Mouse (Mus musculus) kidney, postnatal 14 days (tissue): Measurements from ENCODE around the gene Rab7.
"Not testable (repeated sequence)": the region's sequence is repeated elsewhere in the genome, so short reads cannot be mapped to it uniquely, and the experiment has no call there.

ENCODE experiments used
- DNase-seq: peaks from one replicate; pipeline ENCODE4 v3.0.0; 2022; ENCODE audit warnings: mixed read lengths

Gene Rab7

GRCm38 (mm10) chr6:87996606-87997005 is 48.5 kb downstream of the Rab7 start:
- no peak for DNase-seq

GRCm38 (mm10) chr6:87995519-87995918 is 49.6 kb downstream of the Rab7 start:
- peak; percentile 30 for DNase-seq

DNA sequence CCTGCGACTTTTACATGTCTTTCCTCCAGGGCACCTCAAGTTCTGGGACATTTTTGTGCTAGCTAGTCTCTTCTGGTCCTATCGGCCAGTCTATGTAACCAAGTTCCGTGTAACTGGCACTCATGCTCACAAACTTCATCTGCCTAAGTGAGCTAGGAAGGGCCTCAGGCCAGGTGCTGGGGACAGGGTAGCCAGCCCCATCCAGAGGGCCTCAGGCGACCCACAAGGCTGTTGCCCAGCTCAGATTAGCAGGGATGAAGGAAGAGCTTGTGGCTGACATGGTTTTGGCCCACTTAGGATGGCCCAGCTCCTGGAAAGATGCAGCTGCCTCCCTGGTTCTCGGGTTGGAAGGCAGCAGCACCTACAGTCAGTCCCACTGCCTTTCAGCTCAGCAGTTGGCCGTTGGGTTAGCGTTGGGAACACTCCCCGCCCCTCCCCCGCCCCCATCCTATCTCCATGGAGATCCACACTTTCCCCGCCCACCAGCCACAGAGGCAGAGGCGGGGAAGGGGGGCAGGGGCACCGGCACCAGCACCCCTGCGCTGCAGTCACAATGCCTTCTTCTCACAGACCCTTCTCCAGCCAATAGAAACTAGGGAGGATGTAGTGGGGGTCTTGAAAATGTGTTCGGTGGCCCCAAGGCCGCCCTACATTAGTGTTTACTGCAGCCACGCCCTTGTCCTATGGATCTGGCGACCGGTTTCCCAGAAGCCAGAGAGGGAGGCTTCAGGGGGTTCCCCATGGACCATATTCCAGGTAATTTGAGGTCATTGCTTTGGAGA is 51.1 kb downstream of the Rab7 start:
- DNase-seq = peak; percentile 42

- DNase-seq = peak; percentile 83
Measured at GRCm38 (mm10) chr6:87992733-87993132, 52.3 kb downstream of the Rab7 start.

GRCm38 (mm10) chr6:87991886-87992285 is 53.2 kb downstream of the Rab7 start:
- DNase-seq = no peak

DNA sequence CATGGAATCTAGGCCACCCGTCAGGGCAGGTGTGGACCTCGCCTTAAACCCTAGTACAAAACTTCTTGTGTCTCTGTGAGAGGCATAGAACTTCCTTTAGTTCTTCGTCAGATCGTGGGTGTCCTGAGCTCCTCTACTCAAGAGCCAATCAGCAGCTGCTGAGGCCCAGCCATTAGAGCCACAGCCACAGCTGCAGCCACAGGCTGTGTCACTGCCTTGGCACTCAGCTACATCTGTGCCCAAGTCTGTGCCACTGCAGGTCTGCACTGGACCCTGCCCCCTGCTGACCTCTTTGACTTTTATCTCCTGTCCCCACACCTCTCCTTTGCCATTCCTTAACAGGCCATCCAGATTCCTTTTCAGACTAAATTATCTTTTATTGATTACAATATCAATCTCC is 53.9 kb downstream of the Rab7 start:
- no peak for DNase-seq

- DNase-seq = no peak
Measured at GRCm38 (mm10) chr6:87982506-87982905, 62.6 kb downstream of the Rab7 start.

DNA sequence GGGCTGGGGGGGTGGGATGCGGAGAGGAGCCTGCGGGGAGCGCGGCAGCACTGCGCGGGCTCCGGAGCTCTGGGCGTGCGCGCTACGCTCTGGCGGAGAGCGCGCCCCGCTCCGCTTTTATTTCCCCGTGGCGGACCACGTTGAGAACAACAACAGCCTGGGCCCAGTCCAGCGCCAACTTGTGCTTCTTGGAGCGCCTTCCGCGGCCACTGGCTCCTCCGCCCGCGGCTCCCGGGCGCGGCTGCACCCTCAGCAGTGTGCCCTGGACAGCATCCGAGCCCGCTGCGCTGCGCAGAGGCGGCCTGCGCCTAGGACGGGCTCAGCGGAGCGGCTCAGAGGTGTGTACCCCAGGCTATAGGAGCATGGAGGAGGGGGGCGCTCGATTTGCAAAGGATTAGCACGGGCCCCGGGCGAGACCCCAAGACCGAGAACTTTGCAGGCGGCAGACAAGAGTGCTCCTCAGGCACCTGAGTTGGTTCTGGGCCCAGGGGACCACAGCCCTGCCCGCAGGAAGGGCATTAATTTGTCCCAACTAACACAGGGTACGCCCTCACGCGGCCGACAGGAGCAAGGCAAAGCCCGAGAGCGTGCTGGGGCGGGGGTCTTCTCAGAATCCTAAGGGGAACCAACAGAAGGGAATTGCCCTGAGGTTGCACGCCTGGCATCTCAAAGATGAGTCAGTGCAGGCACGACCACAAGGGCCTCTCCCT is 63.4 kb downstream of the Rab7 start, which contains the start of gene H1fx:
H1fx (minus strand) TSS at position 91 of the 710 bp plus-strand sequence.
- DNase-seq = peak; percentile 82

- peak; percentile 43 for DNase-seq
Measured at GRCm38 (mm10) chr6:87981030-87981485, 64.0 kb downstream of the Rab7 start.

DNA sequence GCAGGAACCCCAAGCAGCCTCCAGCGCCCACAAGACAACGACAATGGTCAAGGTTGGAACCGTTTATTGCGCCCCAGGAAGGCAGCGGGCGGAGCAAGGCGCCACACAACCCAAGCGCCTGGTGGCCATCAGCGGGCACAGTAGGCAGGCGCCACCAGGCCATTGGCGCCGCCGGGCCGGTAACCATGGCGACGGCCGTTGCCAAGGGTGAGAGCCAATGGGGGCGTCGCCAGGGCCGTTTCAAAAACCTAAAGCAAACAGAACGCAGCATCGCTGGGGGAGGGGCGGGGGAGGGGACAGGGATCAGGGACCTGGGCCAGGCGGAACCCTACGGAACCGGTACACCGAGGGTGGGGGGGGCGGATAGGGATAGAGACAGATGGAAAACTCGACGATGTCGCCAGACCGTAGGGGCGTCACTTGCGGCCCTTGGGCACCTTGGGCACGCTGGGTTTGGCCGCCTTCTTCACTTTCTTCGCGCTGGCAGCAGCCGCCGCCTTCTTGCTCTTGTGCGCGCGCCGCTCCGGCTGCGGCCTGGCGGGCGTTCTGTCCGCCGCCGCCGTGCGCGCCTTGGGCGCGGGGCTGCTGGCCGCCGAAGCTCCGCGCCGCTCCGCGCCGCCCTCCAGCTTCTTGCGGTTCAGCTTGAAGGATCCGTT is 64.6 kb downstream of the Rab7 start:
- DNase-seq = peak; percentile 83

- no peak for DNase-seq
Measured at GRCm38 (mm10) chr6:87979728-87980127, 65.3 kb downstream of the Rab7 start.

DNA sequence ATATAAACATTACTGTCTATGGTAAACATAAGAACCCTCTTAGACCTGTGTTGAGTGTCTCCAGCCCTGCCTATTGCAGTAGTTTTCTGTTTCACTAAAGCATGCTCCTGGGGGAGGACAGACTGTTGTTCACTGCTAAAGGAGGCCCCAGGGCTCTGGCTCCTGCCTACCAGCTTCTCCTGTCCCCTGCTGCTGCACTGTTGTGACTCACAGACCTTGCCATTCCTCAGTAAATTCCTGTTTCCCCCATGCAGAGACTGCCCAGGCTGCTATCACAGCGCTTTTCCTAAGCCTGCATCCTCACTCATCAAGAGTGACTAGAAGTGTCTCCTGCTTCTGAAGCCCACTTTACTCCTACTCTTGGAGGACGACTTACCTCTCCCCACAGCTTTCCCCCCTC is 75.0 kb downstream of the Rab7 start:
- no peak for DNase-seq

DNA sequence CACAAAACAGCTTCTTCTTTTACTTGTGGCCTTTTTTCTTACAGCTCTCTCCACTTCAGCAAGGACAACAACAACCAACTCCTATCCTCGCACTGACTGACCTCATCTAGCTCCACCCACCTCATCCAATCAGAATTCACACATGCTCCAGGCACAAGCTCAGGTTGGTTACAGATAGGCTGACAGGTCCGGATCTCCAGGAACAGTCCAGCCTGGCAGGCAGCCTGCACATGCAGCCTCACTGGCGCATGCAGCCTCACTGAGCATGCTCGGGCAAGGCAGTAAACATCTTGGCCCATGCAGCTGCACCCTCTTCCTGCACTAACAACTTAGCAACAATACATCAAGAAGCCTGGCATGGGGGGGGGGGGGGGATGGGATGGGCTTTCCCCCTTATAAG is 82.6 kb downstream of the Rab7 start:
- not testable (repeated sequence) for DNase-seq
